Comparison of ENCODE assay signal across 13 mouse cellular contexts in genomic region chr7:89766678-89767508, GRCm38 (mm10).
A peak's percentile ranks its signal among the peaks of the same experiment; 100 is the strongest.
DNase-seq lines count a peak whose midpoint lies in the region; ATAC-seq and TF ChIP-seq lines count a peak whose summit lies in the region.
"Had no signal": no experiment of that assay in that cellular context is flagged by ENCODE, and none has a peak within 500 bp of the region (broad histone marks: within the 10 kb centered on the region; RNA-seq: fewer than 3 reads in every experiment).

No protein-coding gene starts in this region.

- H3K27me3 ChIP-seq in hindbrain, embryonic 10.5 days (ENCODE audit: insufficient read depth, poor library complexity, severe bottlenecking) = peaks cover 33% of the 10 kb centered on the region; the same call in 1 of the 2 replicates
- H3K27me3 ChIP-seq in midbrain, embryonic 12.5 days = peaks cover 6% of the 10 kb centered on the region; the same call in 1 of the 2 replicates
- H3K27me3 ChIP-seq in kidney, adult 2 months (replicated peaks; ENCODE audit: control insufficient read depth, insufficient read depth, low read length) = no peaks in the 10 kb centered on the region

- TF ChIP-seq CTCF in kidney, adult 2 months (conservative IDR thresholded peaks at IDR 0.05; ENCODE audit: insufficient read depth, insufficient read length, low read depth, low read length) = no peak

- intact Hi-C loops in left cerebral cortex, postnatal 4 days (cut with DNase I) = no loop called here
- intact Hi-C loops in left cerebral cortex, postnatal 10 days (cut with DNase I) = no loop called here

- H3K9me3 ChIP-seq in hindbrain, embryonic 10.5 days = no peaks in the 10 kb centered on the region
- no peaks in the 10 kb centered on the region for H3K9me3 ChIP-seq in midbrain, embryonic 12.5 days

- no peak overlapping the region for H3K4me3 ChIP-seq in hindbrain, embryonic 10.5 days
- H3K4me3 ChIP-seq in midbrain, embryonic 12.5 days = no peak overlapping the region
- no peak overlapping the region for H3K4me3 ChIP-seq in kidney, adult 2 months (ENCODE audit: insufficient read depth, low read depth, low read length)

- no peak overlapping the region for H3K9ac ChIP-seq in midbrain, embryonic 12.5 days (replicated peaks)
- H3K9ac ChIP-seq: liver, embryonic 14.5 days had no signal

- no peak for TF ChIP-seq POLR2A in kidney, adult 2 months (IDR thresholded peaks at IDR 0.05; ENCODE audit: low read depth, low read length)

- no peaks in the 10 kb centered on the region for H3K36me3 ChIP-seq in hindbrain, embryonic 10.5 days
- no peaks in the 10 kb centered on the region for H3K36me3 ChIP-seq in midbrain, embryonic 12.5 days
- no peaks in the 10 kb centered on the region for H3K36me3 ChIP-seq in kidney, adult 2 months (ENCODE audit: control insufficient read depth, insufficient read depth, low read length)

- WGBS in hindbrain, embryonic 10.5 days = 32% methylated on average over 5 of the region's 5 CpGs
- WGBS in midbrain, embryonic 12.5 days = 12% methylated on average over 5 of the region's 5 CpGs
- WGBS in kidney, adult 2 months = 77% methylated on average over 5 of the region's 5 CpGs

- peak; percentile 90 for ATAC-seq in midbrain, embryonic 12.5 days (ENCODE audit: low FRiP score, low read depth)

- no peak overlapping the region for H3K4me2 ChIP-seq in midbrain, embryonic 12.5 days (replicated peaks)

- H3K4me1 ChIP-seq in hindbrain, embryonic 10.5 days (replicated peaks) = peaks cover 44% of the 10 kb centered on the region
- peaks cover 20% of the 10 kb centered on the region for H3K4me1 ChIP-seq in midbrain, embryonic 12.5 days
- no peaks in the 10 kb centered on the region for H3K4me1 ChIP-seq in kidney, adult 2 months (ENCODE audit: control insufficient read depth, insufficient read depth, low read length)

- peak; percentile 18 for DNase-seq in left cerebral cortex, postnatal 4 days
- DNase-seq in left cerebral cortex, postnatal 10 days (ENCODE audit: extremely low spot score in 1 of 2, low spot score in 2 of 2) = no peak
- DNase-seq in hindbrain, embryonic 10.5 days (ENCODE audit: low spot score) = peak; percentile 75
- DNase-seq in retina, postnatal 1 day = peak; percentile 96
- DNase-seq in kidney, adult 2 months = no peak
- DNase-seq in right cerebral cortex, postnatal 10 days (ENCODE audit: low spot score in 2 of 2) = no peak
- no peak for DNase-seq in cerebellum, adult 18-20 months
- DNase-seq: adrenal gland, postnatal 14 days; heart, postnatal 10 days; lung, postnatal 4 days; thymus, adult 18-20 months had no signal

- peak overlapping the region; percentile 73; the same call in 1 of the 2 replicates for H3K27ac ChIP-seq in hindbrain, embryonic 10.5 days
- H3K27ac ChIP-seq in midbrain, embryonic 12.5 days (replicated peaks) = no peak overlapping the region
- H3K27ac ChIP-seq in kidney, adult 2 months (ENCODE audit: insufficient read depth, low read depth, low read length) = no peak overlapping the region
- H3K27ac ChIP-seq: liver, embryonic 14.5 days had no signal

Comparison
In these comparisons a context has a peak if more than half of its experiments do, and no peak if none do; other contexts are left out.
1. DNase-seq: peak in left cerebral cortex, postnatal 4 days (single experiment), hindbrain, embryonic 10.5 days (single experiment) and retina, postnatal 1 day (single experiment); none in left cerebral cortex, postnatal 10 days (0 of 2), kidney, adult 2 months (single experiment), right cerebral cortex, postnatal 10 days (0 of 2) and cerebellum, adult 18-20 months (0 of 2).